Mouse (Mus musculus) heart, embryonic 16.5 days (tissue): Measurements from ENCODE around the gene Lrrc36. TPM values are rescaled to one million over a fixed set of nuclear protein-coding genes. Genes with fewer than 3 reads are reported as not detected.

Experiments used
- ATAC-seq: fragments of 200-750 bp; cut with Nextera tagmentation; replicated peaks from 2 replicates; pipeline ENCODE4 v1.8.0; 2017; ENCODE audit warnings: moderate number of reproducible peaks; ENCODE audit not compliant: insufficient read depth, low FRiP score; ENCODE audit errors: extremely low read depth
- H3K27ac ChIP-seq: fragments of 300-500 bp; sonication (generic); 2 replicates; pipeline ENCODE4 v1.5.1; 2014; ENCODE audit warnings: mild to moderate bottlenecking, low read length, control low read depth, moderate library complexity
- H3K27me3 ChIP-seq: fragments of 300-500 bp; sonication (generic); 2 replicates; pipeline ENCODE4 v1.6.1; 2014; ENCODE audit warnings: low read length, mixed read lengths; ENCODE audit not compliant: control insufficient read depth, insufficient read depth
- H3K36me3 ChIP-seq: fragments of 300-500 bp; sonication (generic); 2 replicates; pipeline ENCODE4 v1.6.1; 2014; ENCODE audit not compliant: control insufficient read depth, insufficient read depth
- H3K4me1 ChIP-seq: fragments of 300-500 bp; sonication (generic); 2 replicates; pipeline ENCODE4 v1.6.1; 2014; ENCODE audit warnings: low read length, mixed read lengths; ENCODE audit not compliant: control insufficient read depth, insufficient read depth
- H3K4me2 ChIP-seq: fragments of 300-500 bp; sonication (generic); 2 replicates; pipeline ENCODE4 v1.6.1; 2014; ENCODE audit warnings: low read depth, mild to moderate bottlenecking, control low read depth, low read length
- H3K4me3 ChIP-seq: fragments of 300-500 bp; sonication (generic); 2 replicates; pipeline ENCODE4 v1.5.1; 2014; ENCODE audit warnings: mild to moderate bottlenecking, control low read depth, low read length
- H3K9ac ChIP-seq: fragments of 300-500 bp; sonication (generic); 2 replicates; pipeline ENCODE4 v1.6.1; 2014; ENCODE audit warnings: low read length, control low read depth
- H3K9me3 ChIP-seq: fragments of 300-500 bp; sonication (generic); replicated peaks from 2 replicates; pipeline ENCODE4 v1.6.1; 2016; ENCODE audit warnings: low read length; ENCODE audit not compliant: control insufficient read depth
- WGBS: fragments of 180-500 bp; shearing (Covaris S2); extraction: QIAGEN DNeasy Blood & Tissue Kit; methylation state at CpG from one replicate; pipeline ENCODE4 v1.1.7; 2014; 5-methylcytosine and 5-hydroxymethylcytosine counted together
- polyA plus RNA-seq: library from polyadenylated mRNA; unstranded; fragments of >200 nt; fragmentation: Nextera tagmentation; extraction: Ambion mirVana; gene quantifications from 2 replicates; pipeline ENCODE4 v1.2.1, GENCODE M21; 2015

Gene Lrrc36
- polyA plus RNA-seq, 1 experiment from 2014 or later: 0.37 TPM

- no peak overlapping the region for H3K4me2 ChIP-seq
- H3K4me3 ChIP-seq: no peak overlapping the region
- WGBS: 54% methylated on average over 1 of the region's 1 CpGs
Measured at GRCm38 (mm10) chr8:105450977-105451376, 37.6 kb downstream of the Lrrc36 start.

GRCm38 (mm10) chr8:105451903-105452603, 38.7 kb downstream of the Lrrc36 start:
- ATAC-seq: no peak
- Histone ChIP-seq H3K4me3 (no peak overlapping the region), H3K4me2 (no peak overlapping the region), H3K27me3 (no peaks in the 10 kb centered on the region), H3K9ac (no peak overlapping the region), H3K4me1 (0 out of 2 replicates have a peak, but pooled peaks cover 3% of the 10 kb centered on the region), H3K36me3 (no peaks in the 10 kb centered on the region), H3K27ac (no peak overlapping the region), H3K9me3 (no peaks in the 10 kb centered on the region)
- WGBS: 59% methylated on average over 15 of the region's 15 CpGs

More at GRCm38 (mm10) chr8:105450977-105451376, 37.6 kb downstream of the Lrrc36 start:
- Histone ChIP-seq H3K4me1 (0 out of 2 replicates have a peak, but pooled peaks cover 3% of the 10 kb centered on the region), H3K9ac (no peak overlapping the region), H3K36me3 (no peaks in the 10 kb centered on the region), H3K27ac (no peak overlapping the region), H3K9me3 (no peaks in the 10 kb centered on the region), H3K27me3 (no peaks in the 10 kb centered on the region)
- ATAC-seq: no peak

GRCm38 (mm10) chr8:105453296-105453695, 39.9 kb downstream of the Lrrc36 start:
- Histone ChIP-seq H3K27ac (no peak overlapping the region), H3K36me3 (no peaks in the 10 kb centered on the region), H3K27me3 (no peaks in the 10 kb centered on the region), H3K9me3 (no peaks in the 10 kb centered on the region), H3K4me2 (no peak overlapping the region), H3K4me1 (0 out of 2 replicates have a peak, but pooled peaks cover 3% of the 10 kb centered on the region), H3K4me3 (no peak overlapping the region), H3K9ac (no peak overlapping the region)
- 58% methylated on average over 5 of the region's 5 CpGs for WGBS
- no peak for ATAC-seq

- Histone ChIP-seq H3K4me3 (no peak overlapping the region), H3K4me1 (0 out of 2 replicates have a peak, but pooled peaks cover 3% of the 10 kb centered on the region), H3K9ac (no peak overlapping the region), H3K9me3 (no peaks in the 10 kb centered on the region), H3K36me3 (no peaks in the 10 kb centered on the region), H3K4me2 (no peak overlapping the region), H3K27ac (no peak overlapping the region), H3K27me3 (no peaks in the 10 kb centered on the region)
- ATAC-seq: no peak
- WGBS: 51% methylated on average over 5 of the region's 5 CpGs
Measured at GRCm38 (mm10) chr8:105454088-105454487, 40.7 kb downstream of the Lrrc36 start.

- Histone ChIP-seq H3K27me3 (no peaks in the 10 kb centered on the region), H3K4me2 (no peak overlapping the region), H3K4me3 (no peak overlapping the region), H3K4me1 (0 out of 2 replicates have a peak, but pooled peaks cover 3% of the 10 kb centered on the region), H3K9ac (no peak overlapping the region), H3K36me3 (no peaks in the 10 kb centered on the region), H3K9me3 (no peaks in the 10 kb centered on the region), H3K27ac (no peak overlapping the region)
- 49% methylated on average over 10 of the region's 10 CpGs for WGBS
- ATAC-seq: no peak
Measured at GRCm38 (mm10) chr8:105455218-105455617, 41.8 kb downstream of the Lrrc36 start.

- Histone ChIP-seq H3K4me1 (peaks cover 3% of the 10 kb centered on the region; the same call in 1 of the 2 replicates), H3K36me3 (no peaks in the 10 kb centered on the region), H3K27ac (no peak overlapping the region), H3K9me3 (no peaks in the 10 kb centered on the region), H3K27me3 (no peaks in the 10 kb centered on the region), H3K4me2 (no peak overlapping the region), H3K4me3 (no peak overlapping the region), H3K9ac (no peak overlapping the region)
- WGBS: 62% methylated on average over 13 of the region's 13 CpGs
- ATAC-seq: no peak
Measured at GRCm38 (mm10) chr8:105461085-105461803, 47.9 kb downstream of the Lrrc36 start.

- no peaks in the 10 kb centered on the region for H3K9me3 ChIP-seq
- no peaks in the 10 kb centered on the region for H3K27me3 ChIP-seq
- 47% methylated on average over 7 of the region's 7 CpGs for WGBS
- H3K27ac ChIP-seq: no peak overlapping the region
- H3K4me1 ChIP-seq: peaks cover 10% of the 10 kb centered on the region
- no peak; the same call in 1 of the 2 replicates for ATAC-seq
- no peaks in the 10 kb centered on the region; the same call in 1 of the 2 replicates for H3K36me3 ChIP-seq
- no peak overlapping the region for H3K4me2 ChIP-seq
- H3K9ac ChIP-seq: no peak overlapping the region
- no peak overlapping the region for H3K4me3 ChIP-seq
Measured at GRCm38 (mm10) chr8:105464595-105464994, 51.2 kb downstream of the Lrrc36 start.

- Histone ChIP-seq H3K9me3 (no peaks in the 10 kb centered on the region), H3K27ac (no peak overlapping the region), H3K4me3 (no peak overlapping the region), H3K27me3 (no peaks in the 10 kb centered on the region), H3K4me2 (no peak overlapping the region), H3K36me3 (no peaks in the 10 kb centered on the region; the same call in 1 of the 2 replicates), H3K9ac (no peak overlapping the region), H3K4me1 (peaks cover 16% of the 10 kb centered on the region)
- ATAC-seq: no peak
- whole genome bisulfite sequencing: 77% methylated on average over 6 of the region's 6 CpGs
Measured at GRCm38 (mm10) chr8:105466246-105466645, 52.9 kb downstream of the Lrrc36 start.
